Mouse (Mus musculus): ENCODE measurements around the gene Dnajb1. TPM values are rescaled to one million over a fixed set of nuclear protein-coding genes. Genes with fewer than 3 reads are reported as not detected.

The Dnajb1 gene
- polyA plus RNA-seq (2011; ENCODE audit: insufficient read depth, insufficient read length, low read depth, missing spikeins): 28.2 and 32.2 TPM in 2 replicates

- Histone ChIP-seq H3K27me3 (ENCODE audit: control insufficient read depth, insufficient read depth, low read length, poor library complexity, severe bottlenecking) (no peaks in the 10 kb centered on the region), H3K4me1 (ENCODE audit: control insufficient read depth, insufficient read depth, low read length) (peaks cover 3% of the 10 kb centered on the region), H3K4me3 (ENCODE audit: low read depth, low read length) (peak within 1 kb of the TSS; percentile 99), H3K27ac (ENCODE audit: insufficient read depth, low read length) (peak within 1 kb of the TSS; percentile 78), H3K9ac (ENCODE audit: low read depth, poor library complexity, severe bottlenecking) (peak within 1 kb of the TSS; percentile 93), H3K9me3 (replicated peaks; ENCODE audit: control insufficient read depth, insufficient read depth, low read length, poor library complexity, severe bottlenecking) (no peaks in the 10 kb centered on the region), H3K36me3 (ENCODE audit: control insufficient read depth, insufficient read depth, low read length, poor library complexity, severe bottlenecking) (peaks cover 29% of the 10 kb centered on the region)
- TF ChIP-seq CTCF (IDR thresholded peaks at IDR 0.05; ENCODE audit: low read depth, low read length) (no peak), EP300 (IDR thresholded peaks at IDR 0.05; ENCODE audit: insufficient read depth, low read depth, low read length) (no peak), POLR2A (IDR thresholded peaks at IDR 0.05; ENCODE audit: insufficient read depth, low read length) (peak; percentile 81)
Observed at GRCm38 (mm10) chr8:83607661-83608397, at the start of gene Dnajb1, which contains the start of gene Tecr. Dnajb1 (plus strand) TSS chr8:83608193. Tecr (minus strand) TSS chr8:83607971.

- Histone ChIP-seq H3K36me3 (ENCODE audit: control insufficient read depth, insufficient read depth, low read length, poor library complexity, severe bottlenecking) (no peaks in the 10 kb centered on the region), H3K27ac (ENCODE audit: insufficient read depth, low read length) (no peak overlapping the region), H3K4me1 (ENCODE audit: control insufficient read depth, insufficient read depth, low read length) (peaks cover under 1% of the 10 kb centered on the region), H3K9ac (ENCODE audit: low read depth, poor library complexity, severe bottlenecking) (no peak overlapping the region), H3K9me3 (replicated peaks; ENCODE audit: control insufficient read depth, insufficient read depth, low read length, poor library complexity, severe bottlenecking) (no peaks in the 10 kb centered on the region), H3K27me3 (ENCODE audit: control insufficient read depth, insufficient read depth, low read length, poor library complexity, severe bottlenecking) (no peaks in the 10 kb centered on the region), H3K4me3 (ENCODE audit: low read depth, low read length) (no peak overlapping the region)
- no peak for TF ChIP-seq CTCF (IDR thresholded peaks at IDR 0.05; ENCODE audit: low read depth, low read length)
- no peak for TF ChIP-seq EP300 (IDR thresholded peaks at IDR 0.05; ENCODE audit: insufficient read depth, low read depth, low read length)
- no peak for TF ChIP-seq POLR2A (IDR thresholded peaks at IDR 0.05; ENCODE audit: insufficient read depth, low read length)
Observed at GRCm38 (mm10) chr8:83562669-83563068, 45.3 kb upstream of the Dnajb1 start.

DNA sequence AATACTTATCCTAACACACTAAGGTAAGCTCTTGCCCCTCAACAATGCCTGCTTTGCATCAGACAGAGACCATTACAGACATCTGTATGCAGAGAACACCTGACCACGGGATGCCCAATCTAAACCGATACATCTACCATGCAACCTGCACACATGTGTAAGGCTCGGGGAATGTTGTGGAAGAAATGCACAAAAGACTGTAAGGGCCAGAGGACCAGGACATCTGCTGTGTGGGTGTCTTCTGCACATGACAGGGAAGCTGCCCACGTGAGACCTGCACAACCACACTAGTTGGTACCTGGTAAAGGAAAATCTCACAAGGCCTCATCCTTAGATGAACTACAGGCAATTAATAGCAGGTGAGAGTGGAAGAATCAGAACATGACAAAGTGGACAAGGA is 44.7 kb upstream of the Dnajb1 start:
- Histone ChIP-seq H3K4me3 (ENCODE audit: low read depth, low read length) (no peak overlapping the region), H3K9me3 (replicated peaks; ENCODE audit: control insufficient read depth, insufficient read depth, low read length, poor library complexity, severe bottlenecking) (no peaks in the 10 kb centered on the region), H3K9ac (ENCODE audit: low read depth, poor library complexity, severe bottlenecking) (no peak overlapping the region), H3K27ac (ENCODE audit: insufficient read depth, low read length) (no peak overlapping the region), H3K36me3 (ENCODE audit: control insufficient read depth, insufficient read depth, low read length, poor library complexity, severe bottlenecking) (no peaks in the 10 kb centered on the region), H3K27me3 (ENCODE audit: control insufficient read depth, insufficient read depth, low read length, poor library complexity, severe bottlenecking) (no peaks in the 10 kb centered on the region), H3K4me1 (ENCODE audit: control insufficient read depth, insufficient read depth, low read length) (peaks cover 3% of the 10 kb centered on the region)
- no peak for TF ChIP-seq EP300 (IDR thresholded peaks at IDR 0.05; ENCODE audit: insufficient read depth, low read depth, low read length)
- no peak for TF ChIP-seq POLR2A (IDR thresholded peaks at IDR 0.05; ENCODE audit: insufficient read depth, low read length)
- TF ChIP-seq CTCF (IDR thresholded peaks at IDR 0.05; ENCODE audit: low read depth, low read length): no peak

DNA sequence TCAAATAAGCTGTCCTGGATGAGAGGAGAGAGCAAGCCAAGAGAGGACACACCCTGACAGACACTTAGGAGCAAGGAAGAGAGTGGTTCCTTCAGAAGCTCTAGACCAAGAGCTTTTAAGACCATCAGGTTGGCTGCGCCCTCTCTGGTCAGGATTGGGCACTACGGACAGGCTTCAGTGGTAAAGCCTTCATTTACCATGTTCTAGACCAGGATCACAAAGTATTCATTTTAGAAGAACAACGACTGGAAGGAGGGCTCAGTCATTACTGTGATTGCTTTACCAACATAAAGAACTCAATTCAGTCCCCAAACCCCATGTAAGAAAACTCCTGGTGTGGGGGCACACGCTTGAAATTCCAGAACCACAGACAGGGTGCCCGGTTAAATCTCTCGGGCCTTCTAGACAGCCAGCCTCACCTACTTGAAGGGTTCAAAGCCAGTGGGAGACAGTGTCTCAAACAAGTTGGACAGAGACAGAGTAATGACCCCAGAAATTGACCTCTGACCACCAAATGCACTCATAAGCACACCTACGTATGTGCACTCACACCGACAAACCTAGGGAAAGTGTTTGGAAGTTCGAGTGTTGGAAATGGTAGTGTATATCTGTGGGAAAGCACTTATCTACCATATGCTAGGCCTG is 42.1 kb upstream of the Dnajb1 start:
- Histone ChIP-seq H3K36me3 (ENCODE audit: control insufficient read depth, insufficient read depth, low read length, poor library complexity, severe bottlenecking) (0 out of 2 replicates have a peak, but pooled peaks cover 8% of the 10 kb centered on the region), H3K9ac (ENCODE audit: low read depth, poor library complexity, severe bottlenecking) (0 out of 2 replicates have a peak overlapping the region, but pooled peaks have one; percentile 5), H3K27me3 (ENCODE audit: control insufficient read depth, insufficient read depth, low read length, poor library complexity, severe bottlenecking) (no peaks in the 10 kb centered on the region), H3K27ac (ENCODE audit: insufficient read depth, low read length) (no peak overlapping the region), H3K4me1 (ENCODE audit: control insufficient read depth, insufficient read depth, low read length) (peaks cover 3% of the 10 kb centered on the region), H3K4me3 (ENCODE audit: low read depth, low read length) (peak overlapping the region; percentile 21; the same call in 1 of the 2 replicates), H3K9me3 (replicated peaks; ENCODE audit: control insufficient read depth, insufficient read depth, low read length, poor library complexity, severe bottlenecking) (no peaks in the 10 kb centered on the region)
- TF ChIP-seq EP300 (IDR thresholded peaks at IDR 0.05; ENCODE audit: insufficient read depth, low read depth, low read length) (no peak), CTCF (IDR thresholded peaks at IDR 0.05; ENCODE audit: low read depth, low read length) (peak; percentile 65)

GRCm38 (mm10) chr8:83566469-83567395 is 41.3 kb upstream of the Dnajb1 start, which contains the start of gene Ndufb7:
Ndufb7 (plus strand) TSS chr8:83566671.
- Histone ChIP-seq H3K9ac (ENCODE audit: low read depth, poor library complexity, severe bottlenecking) (peak within 1 kb of the TSS; percentile 87), H3K4me3 (ENCODE audit: low read depth, low read length) (peak within 1 kb of the TSS; percentile 95), H3K9me3 (replicated peaks; ENCODE audit: control insufficient read depth, insufficient read depth, low read length, poor library complexity, severe bottlenecking) (no peaks in the 10 kb centered on the region), H3K27me3 (ENCODE audit: control insufficient read depth, insufficient read depth, low read length, poor library complexity, severe bottlenecking) (no peaks in the 10 kb centered on the region), H3K36me3 (ENCODE audit: control insufficient read depth, insufficient read depth, low read length, poor library complexity, severe bottlenecking) (peaks cover 15% of the 10 kb centered on the region), H3K4me1 (ENCODE audit: control insufficient read depth, insufficient read depth, low read length) (peaks cover 3% of the 10 kb centered on the region), H3K27ac (ENCODE audit: insufficient read depth, low read length) (peak within 1 kb of the TSS; percentile 15; the same call in 1 of the 2 replicates)
- peak; percentile 11; the same call in 1 of the 2 replicates for TF ChIP-seq EP300 (IDR thresholded peaks at IDR 0.05; ENCODE audit: insufficient read depth, low read depth, low read length)
- peak; percentile 68 for TF ChIP-seq POLR2A (IDR thresholded peaks at IDR 0.05; ENCODE audit: insufficient read depth, low read length)
- TF ChIP-seq CTCF (IDR thresholded peaks at IDR 0.05; ENCODE audit: low read depth, low read length): peak; percentile 94
